Mouse (Mus musculus): Measurements from ENCODE around the gene Gm10770. TPM values are rescaled to one million over a fixed set of nuclear protein-coding genes. Genes with fewer than 3 reads are reported as not detected.

Gene Gm10770
- polyA plus RNA-seq (2015; fragmentation: Nextera tagmentation; extraction: Ambion mirVana): not detected in 2 replicates

DNA sequence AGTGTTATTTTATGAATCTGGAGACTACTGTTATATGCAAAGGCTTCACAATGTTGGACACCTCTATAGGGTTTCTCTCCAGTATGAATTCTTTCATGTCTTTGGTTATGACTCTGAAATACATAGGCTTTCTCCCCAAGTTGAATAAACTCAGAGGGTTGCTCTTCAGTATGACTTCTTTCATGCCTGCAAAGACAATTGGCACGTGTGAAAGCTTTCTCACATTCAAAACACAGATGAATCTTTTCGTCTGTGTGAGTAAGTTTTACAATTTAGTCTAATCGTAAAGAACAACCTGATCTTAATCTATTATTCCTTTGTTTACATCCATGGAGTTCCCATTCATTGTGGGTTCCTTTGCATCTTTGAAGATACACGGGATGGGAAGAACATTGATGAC, at the start of gene Gm10770:
Gene Gm10770, minus strand, starts transcription at position 101 of the 400 bp plus-strand sequence.

GRCm38 (mm10) chr2:150217600-150218362, 38.3 kb upstream of the Gm10770 start, which contains the start of gene Zfp937:
Gene Zfp937 (plus strand): TSS chr2:150218073.

GRCm38 (mm10) chr2:150181570-150181999, 2.1 kb upstream of the Gm10770 start, which contains the start of gene Gm14139:
Gene Gm14139 (plus strand): TSS chr2:150181755.

DNA sequence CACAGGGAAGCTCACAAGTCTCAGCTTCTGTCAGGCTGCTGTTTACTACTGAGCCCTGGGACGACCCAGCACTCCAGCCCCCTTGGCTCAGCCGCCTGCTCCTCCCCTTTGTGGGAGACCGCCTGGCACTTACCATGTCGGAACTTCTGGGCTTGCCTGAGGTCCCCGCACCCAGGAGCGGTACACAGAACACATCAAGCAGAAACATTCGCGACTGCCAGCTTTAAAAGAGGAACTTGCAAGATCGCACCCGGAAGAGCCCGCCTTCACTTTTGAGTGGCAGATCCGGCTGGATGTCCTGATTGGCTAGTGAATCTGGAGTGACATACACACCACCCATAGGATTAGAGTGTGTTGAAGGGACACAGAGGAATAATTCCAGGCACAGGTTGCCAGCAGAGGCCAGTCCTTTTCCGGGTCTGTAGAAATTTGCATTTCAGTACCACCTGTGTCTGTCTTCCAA, 43.0 kb downstream of the Gm10770 start, which contains the start of gene Zfp120:
Gene Zfp120, minus strand, starts transcription at position 274 of the 463 bp plus-strand sequence.

Other genes with a start within 250 kb of the Gm10770 start
- 9.6 and 11.3 TPM in 2 replicates for gene Zfp120, start 43.0 kb downstream of the Gm10770 start, polyA plus RNA-seq (2015; fragmentation: Nextera tagmentation; extraction: Ambion mirVana)
- 0.18 and 0.57 TPM in 2 replicates for gene Gm14139, start 2.1 kb upstream of the Gm10770 start, polyA plus RNA-seq (2015; fragmentation: Nextera tagmentation; extraction: Ambion mirVana)
- 7.4 and 9.5 TPM in 2 replicates for gene Zfp937, start 38.4 kb upstream of the Gm10770 start, polyA plus RNA-seq (2015; fragmentation: Nextera tagmentation; extraction: Ambion mirVana)
- gene Gm21994, start 75.9 kb upstream of the Gm10770 start, polyA plus RNA-seq (2015; fragmentation: Nextera tagmentation; extraction: Ambion mirVana): 4.1 and 4.4 TPM in 2 replicates
- gene Gm14124, start 77.8 kb upstream of the Gm10770 start, polyA plus RNA-seq (2015; fragmentation: Nextera tagmentation; extraction: Ambion mirVana): 0.09 TPM in 1 of 2 replicates, not detected in the other
- gene Gm10130, start 144.0 kb upstream of the Gm10770 start, polyA plus RNA-seq (2015; fragmentation: Nextera tagmentation; extraction: Ambion mirVana): 2.8 and 4.8 TPM in 2 replicates
- gene 3300002I08Rik, start 183.1 kb upstream of the Gm10770 start, polyA plus RNA-seq (2015; fragmentation: Nextera tagmentation; extraction: Ambion mirVana): 6.6 and 8.4 TPM in 2 replicates